Mouse (Mus musculus) liver, adult 2 months (tissue): Measurements from ENCODE around the gene Prlhr. TPM values are rescaled to one million over a fixed set of nuclear protein-coding genes. Genes with fewer than 3 reads are reported as not detected.
A peak's percentile ranks its signal among the peaks of the same experiment; 100 is the strongest.

Experiments
- DNase-seq: peaks from one replicate; pipeline ENCODE4 v3.0.0-alpha.2; 2011; ENCODE audit warnings: low read depth, low spot score; ENCODE audit errors: extremely low read depth
- H3K27ac ChIP-seq: fragments of 200-500 bp; replicated peaks from 2 replicates; pipeline ENCODE4 v1.5.1; 2012; ENCODE audit warnings: low read depth, mild to moderate bottlenecking, control low read depth, inconsistent platforms, low read length; ENCODE audit not compliant: insufficient read depth
- H3K27me3 ChIP-seq: fragments of 200-500 bp; 2 replicates; pipeline ENCODE4 v1.6.1; 2012; ENCODE audit warnings: mild to moderate bottlenecking, moderate library complexity, low read length, inconsistent platforms; ENCODE audit not compliant: control insufficient read depth, insufficient read depth
- H3K36me3 ChIP-seq: fragments of 200-500 bp; 2 replicates; pipeline ENCODE4 v1.6.1; 2012; ENCODE audit warnings: low read length, inconsistent platforms; ENCODE audit not compliant: control insufficient read depth, insufficient read depth
- H3K4me1 ChIP-seq: fragments of 200-500 bp; 2 replicates; pipeline ENCODE4 v1.6.1; 2011; ENCODE audit warnings: low read length; ENCODE audit not compliant: control insufficient read depth, insufficient read depth
- H3K4me3 ChIP-seq: fragments of 200-500 bp; 2 replicates; pipeline ENCODE4 v1.5.1; 2011; ENCODE audit warnings: low read depth, mild to moderate bottlenecking, control low read depth, low read length, moderate library complexity; ENCODE audit not compliant: insufficient read depth
- H3K79me2 ChIP-seq: fragments of 200-500 bp; 2 replicates; pipeline ENCODE4 v1.6.1; 2012; ENCODE audit warnings: inconsistent platforms, mild to moderate bottlenecking, low read length, moderate library complexity; ENCODE audit not compliant: control insufficient read depth, insufficient read depth
- H3K9ac ChIP-seq: fragments of 200-500 bp; 2 replicates; pipeline ENCODE4 v1.6.1; 2012; ENCODE audit warnings: low read depth, mild to moderate bottlenecking, control low read depth, inconsistent platforms, low read length
- CTCF ChIP-seq: fragments of 200-500 bp; IDR thresholded peaks from 2 replicates; pipeline ENCODE4 v1.5.1; 2011; ENCODE audit warnings: low read depth, low read length, control low read depth
- POLR2A ChIP-seq: fragments of 200-500 bp; IDR thresholded peaks from 2 replicates; pipeline ENCODE4 v1.6.1; 2011; ENCODE audit warnings: low read length, control low read depth; ENCODE audit not compliant: insufficient read depth; ENCODE audit errors: extremely low read depth
- WGBS: fragments of 180-500 bp; shearing (Covaris S2); methylation state at CpG from one replicate; pipeline ENCODE4 v1.1.7; 2018; 5-methylcytosine and 5-hydroxymethylcytosine counted together
- polyA plus RNA-seq: library from polyadenylated mRNA; depleted of rRNA; stranded (reverse); fragments of >200 nt; gene quantifications from 2 replicates; pipeline ENCODE4 v1.2.3, GENCODE M21; 2012
- total RNA-seq: library from RNA; depleted of rRNA; stranded (reverse); fragments of >200 nt; gene quantifications from 2 replicates; pipeline ENCODE4 v1.2.3, GENCODE M21; 2014

Prlhr gene
- total and polyA plus RNA-seq, 2 experiments: not detected

- 88% methylated on average over 2 of the region's 2 CpGs for WGBS
Observed at GRCm38 (mm10) chr19:60459071-60459470, 9.0 kb downstream of the Prlhr start.

GRCm38 (mm10) chr19:60455791-60456190 lies 12.3 kb downstream of the Prlhr start:
- Histone ChIP-seq H3K27me3 (no peaks in the 10 kb centered on the region), H3K79me2 (no peaks in the 10 kb centered on the region), H3K27ac (no peak overlapping the region), H3K36me3 (no peaks in the 10 kb centered on the region), H3K4me3 (no peak overlapping the region), H3K9ac (no peak overlapping the region), H3K4me1 (no peaks in the 10 kb centered on the region)
- no peak for DNase-seq
- TF ChIP-seq POLR2A (no peak), CTCF (no peak)
- WGBS: 80% methylated on average over 1 of the region's 1 CpGs

More at GRCm38 (mm10) chr19:60459071-60459470, 9.0 kb downstream of the Prlhr start:
- H3K4me3 ChIP-seq: no peak overlapping the region
- no peak overlapping the region for H3K27ac ChIP-seq
- 0 out of 2 replicates have a peak, but pooled peaks cover 2% of the 10 kb centered on the region for H3K27me3 ChIP-seq
- TF ChIP-seq CTCF (no peak), POLR2A (no peak)
- no peaks in the 10 kb centered on the region for H3K79me2 ChIP-seq
- H3K4me1 ChIP-seq: no peaks in the 10 kb centered on the region
- DNase-seq: no peak
- H3K9ac ChIP-seq: no peak overlapping the region
- no peaks in the 10 kb centered on the region for H3K36me3 ChIP-seq

- Histone ChIP-seq H3K36me3 (no peaks in the 10 kb centered on the region), H3K79me2 (no peaks in the 10 kb centered on the region), H3K4me3 (no peak overlapping the region), H3K27me3 (no peaks in the 10 kb centered on the region), H3K9ac (no peak overlapping the region), H3K4me1 (no peaks in the 10 kb centered on the region), H3K27ac (no peak overlapping the region)
- TF ChIP-seq POLR2A (no peak), CTCF (no peak)
- DNase-seq: no peak
Observed at GRCm38 (mm10) chr19:60440531-60440930, 27.6 kb downstream of the Prlhr start.

- Histone ChIP-seq H3K79me2 (no peaks in the 10 kb centered on the region), H3K9ac (no peak overlapping the region), H3K4me1 (no peaks in the 10 kb centered on the region), H3K27ac (no peak overlapping the region), H3K4me3 (no peak overlapping the region), H3K36me3 (no peaks in the 10 kb centered on the region), H3K27me3 (no peaks in the 10 kb centered on the region)
- TF ChIP-seq POLR2A: no peak
- no peak for TF ChIP-seq CTCF
- 64% methylated on average over 5 of the region's 5 CpGs for WGBS
- no peak for DNase-seq
Observed at GRCm38 (mm10) chr19:60440083-60440482, 28.0 kb downstream of the Prlhr start.

GRCm38 (mm10) chr19:60437566-60438241 lies 30.4 kb downstream of the Prlhr start:
- no peaks in the 10 kb centered on the region for H3K36me3 ChIP-seq
- no peaks in the 10 kb centered on the region for H3K4me1 ChIP-seq
- no peak overlapping the region for H3K27ac ChIP-seq
- H3K9ac ChIP-seq: no peak overlapping the region
- no peak overlapping the region for H3K4me3 ChIP-seq
- no peaks in the 10 kb centered on the region for H3K27me3 ChIP-seq
- WGBS: 52% methylated on average over 6 of the region's 6 CpGs
- DNase-seq: peak; percentile 15
- no peak for TF ChIP-seq POLR2A
- peak; percentile 49; the same call in 1 of the 2 replicates for TF ChIP-seq CTCF
- no peaks in the 10 kb centered on the region for H3K79me2 ChIP-seq
